Mouse (Mus musculus): ENCODE data around the gene Apbb2.

Gene Apbb2

GRCm38 (mm10) chr5:66368966-66369365 is 249.6 kb downstream of the Apbb2 start:
- DNase-seq, result peak; percentile 75

GRCm38 (mm10) chr5:66367641-66368040 is 250.9 kb downstream of the Apbb2 start:
- DNase-seq, result peak; percentile 62

GRCm38 (mm10) chr5:66363274-66364261 is 255.0 kb downstream of the Apbb2 start:
- no peak for DNase-seq

DNA sequence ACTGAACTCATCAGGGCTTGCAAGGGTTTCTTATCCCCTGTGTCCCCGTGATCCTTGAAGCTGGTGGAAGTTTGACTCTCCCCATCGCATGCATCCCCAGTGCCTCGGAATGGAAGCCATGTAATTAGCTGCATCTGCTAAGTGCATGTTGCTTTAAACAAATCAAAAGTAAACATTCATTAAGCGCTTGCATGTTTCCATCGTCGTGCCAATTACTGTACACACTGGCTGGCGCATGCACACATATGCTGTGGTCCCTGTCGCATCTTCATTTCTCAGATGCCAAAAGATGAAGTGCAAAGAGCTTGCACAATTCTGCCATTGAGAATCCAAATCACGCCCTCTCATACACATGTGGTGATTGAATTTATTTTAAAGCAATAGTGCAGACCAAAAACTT is 257.8 kb downstream of the Apbb2 start:
- no peak for DNase-seq

- DNase-seq, result no peak
Measured at GRCm38 (mm10) chr5:66359742-66360423, 258.7 kb downstream of the Apbb2 start.

DNA sequence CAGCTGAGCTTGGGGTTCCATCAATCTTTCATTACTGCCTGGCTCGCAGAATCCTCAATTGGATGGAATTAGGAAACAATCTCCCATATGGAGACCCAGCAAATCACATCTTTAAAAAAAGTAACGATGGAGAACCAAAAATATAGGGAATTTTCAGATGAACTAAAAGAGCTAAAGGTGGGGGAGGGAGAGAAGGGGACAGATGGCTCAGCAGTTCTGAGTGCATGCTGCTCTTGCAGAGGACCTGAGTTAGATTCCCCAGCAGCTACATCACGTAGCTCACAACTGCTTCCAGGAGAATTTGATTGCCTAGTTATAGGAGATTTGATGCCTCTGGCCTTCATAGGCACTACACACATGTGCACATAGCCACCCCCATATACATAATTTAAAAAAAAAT is 263.4 kb downstream of the Apbb2 start:
- DNase-seq, result no peak

DNA sequence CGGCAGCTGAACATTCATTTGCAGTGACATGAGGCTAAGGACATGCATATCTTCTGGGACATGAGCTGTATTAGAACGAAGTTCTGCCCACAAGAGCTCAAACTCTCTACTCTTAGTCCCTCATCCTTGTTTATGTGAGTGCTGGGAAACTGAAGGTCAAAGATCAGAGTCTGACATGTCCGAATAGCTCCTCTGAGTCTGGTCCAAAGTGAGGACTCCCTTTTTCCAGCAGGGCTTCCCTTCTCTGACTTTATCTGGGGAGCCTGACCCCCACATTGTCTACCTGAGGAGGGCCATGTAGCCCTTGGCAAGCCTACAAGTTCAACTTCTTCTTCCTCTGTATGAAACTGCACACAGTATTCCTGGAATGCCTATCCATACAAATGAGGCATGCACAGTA is 264.7 kb downstream of the Apbb2 start:
- no peak for DNase-seq

DNA sequence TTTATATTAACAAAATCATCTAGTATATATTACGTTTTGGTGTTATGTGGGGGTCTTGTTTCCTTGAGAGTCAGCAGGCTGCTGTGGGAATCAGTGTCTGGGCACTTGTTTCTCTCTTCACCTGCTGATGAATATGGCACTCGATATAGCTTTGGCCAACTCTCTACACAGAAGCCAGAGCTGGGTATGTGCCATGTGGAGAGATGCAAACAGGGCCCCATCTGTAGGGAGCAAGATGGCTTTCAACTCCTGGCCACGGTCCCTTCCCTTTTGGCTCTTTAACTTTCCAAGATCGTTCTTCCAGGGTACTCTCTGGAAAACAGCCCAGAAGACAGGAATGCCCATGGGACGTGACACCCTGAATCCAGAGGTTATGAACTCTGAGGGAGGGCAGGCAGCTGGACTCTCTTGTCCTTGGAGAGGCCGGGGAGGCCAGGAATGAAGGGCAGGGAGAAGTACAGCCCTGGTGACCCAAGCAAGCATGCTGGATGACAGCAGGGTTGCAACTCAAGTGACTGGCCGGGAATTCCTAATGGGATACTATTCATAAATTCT is 266.7 kb downstream of the Apbb2 start:
- no peak for DNase-seq

DNA sequence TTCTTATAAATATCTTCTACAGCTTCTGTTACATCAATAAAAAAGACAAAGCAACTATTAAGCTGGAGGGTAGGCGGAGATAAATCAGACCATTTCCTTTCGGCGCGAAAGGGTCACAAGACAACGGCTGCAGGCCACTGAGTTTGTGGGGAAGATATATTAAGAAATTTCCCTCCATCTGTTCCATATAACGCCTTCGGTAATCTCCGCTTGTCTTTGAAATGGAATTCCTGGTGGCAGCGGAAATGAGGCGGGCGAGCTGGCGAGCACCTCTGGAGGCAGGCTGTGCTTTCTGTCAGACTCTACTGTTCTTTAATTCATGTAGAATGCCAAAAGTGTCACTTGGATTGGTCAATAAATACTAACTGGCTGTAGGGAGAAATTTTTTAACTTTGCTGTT is 267.5 kb downstream of the Apbb2 start:
- DNase-seq, result no peak

DNA sequence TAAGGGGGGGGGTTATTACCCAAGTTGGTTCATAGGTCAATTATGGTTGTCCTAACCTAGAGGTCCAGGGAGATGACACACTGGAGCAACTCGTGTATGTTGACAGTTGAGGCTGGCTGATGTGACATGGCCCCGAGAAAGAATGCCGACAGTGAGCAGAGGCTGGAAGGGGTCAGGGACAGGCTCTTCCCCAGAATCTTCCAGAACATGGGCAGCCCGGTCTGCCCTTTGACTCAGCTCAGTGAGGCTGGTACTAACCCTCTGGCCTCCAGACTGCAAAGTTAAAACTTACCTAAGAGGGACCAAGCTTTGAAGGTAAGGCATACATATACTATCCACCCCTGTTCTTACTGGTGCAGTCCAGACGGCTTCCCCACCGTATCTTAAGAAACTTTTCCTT is 268.0 kb downstream of the Apbb2 start:
- no peak for DNase-seq

- DNase-seq, result no peak
Measured at GRCm38 (mm10) chr5:66348421-66348820, 270.2 kb downstream of the Apbb2 start.

GRCm38 (mm10) chr5:66346756-66347155 is 271.8 kb downstream of the Apbb2 start:
- no peak for DNase-seq

DNA sequence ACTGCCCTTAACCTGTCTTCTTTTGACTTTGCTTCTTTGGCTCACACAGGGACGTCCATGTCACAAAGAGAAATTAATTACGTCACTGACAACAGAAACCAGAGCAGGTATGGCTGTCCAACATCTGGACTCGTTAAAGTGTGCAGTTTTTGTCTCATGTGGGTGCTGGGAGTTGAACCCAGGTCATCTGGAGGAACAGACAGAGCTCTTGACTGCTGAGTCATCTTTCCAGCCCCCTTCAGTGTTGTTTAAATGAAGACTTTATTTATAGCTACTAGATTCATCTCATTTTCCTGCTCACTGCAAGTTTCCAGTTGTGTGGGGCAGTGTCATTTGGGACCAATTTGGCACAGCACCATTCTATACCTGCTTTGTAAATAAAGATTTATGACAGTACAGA is 273.4 kb downstream of the Apbb2 start:
- no peak for DNase-seq

- DNase-seq, result no peak
Measured at GRCm38 (mm10) chr5:66344182-66344581, 274.4 kb downstream of the Apbb2 start.

GRCm38 (mm10) chr5:66342285-66342684 is 276.3 kb downstream of the Apbb2 start:
- no peak for DNase-seq

DNA sequence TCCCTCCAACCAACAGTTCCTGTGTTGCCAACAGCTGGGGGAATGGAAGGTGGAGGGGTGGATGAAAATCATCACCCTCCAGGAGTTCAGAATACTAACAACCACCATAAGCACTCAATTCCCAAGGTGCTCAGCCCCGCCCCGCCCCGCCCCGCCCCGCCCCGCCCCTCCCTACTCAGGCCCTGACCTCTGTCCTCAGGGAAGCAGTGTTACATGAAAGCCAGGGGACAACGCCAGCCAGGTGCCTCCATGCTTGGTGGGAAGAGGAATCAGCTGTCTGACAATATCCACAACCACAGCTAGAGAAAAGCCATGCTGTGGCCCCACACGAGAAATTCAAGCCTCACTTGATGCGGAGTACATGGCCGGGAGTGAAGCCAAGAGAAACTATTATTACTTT is 276.7 kb downstream of the Apbb2 start:
- no peak for DNase-seq

DNA sequence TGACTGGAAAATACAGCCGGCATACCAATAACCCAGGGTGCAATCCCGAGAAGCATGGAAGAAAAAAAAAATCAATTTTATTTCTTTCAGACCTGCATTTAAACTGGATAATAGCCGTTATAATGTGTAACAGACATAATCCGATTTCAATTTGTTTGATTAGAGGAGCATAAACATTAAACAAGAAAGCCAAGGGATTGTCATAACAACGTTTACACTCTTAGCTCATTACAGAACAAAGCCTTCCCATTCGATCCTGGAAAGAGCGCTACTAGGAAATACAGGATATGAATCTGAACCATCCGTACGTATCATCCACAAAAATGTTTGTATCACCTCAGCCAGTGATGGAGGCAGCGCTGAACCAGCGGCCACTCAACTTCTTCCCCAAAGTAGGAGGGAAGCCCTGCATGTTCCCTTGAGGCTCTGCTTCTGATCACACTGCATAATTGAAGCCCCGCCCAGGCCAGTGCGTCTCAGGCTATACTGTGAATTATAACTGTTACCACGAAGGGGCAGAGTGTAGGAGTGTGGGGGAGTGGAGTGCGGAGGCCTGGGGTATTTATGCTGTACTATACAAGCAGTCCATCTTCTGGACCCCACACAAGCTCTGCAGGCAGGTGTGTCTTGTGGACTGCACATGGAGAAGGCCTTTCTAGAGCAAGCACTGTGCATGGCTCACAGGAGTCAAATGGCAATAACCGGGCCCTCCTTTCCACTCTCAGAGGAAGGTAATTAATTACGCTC is 278.1 kb downstream of the Apbb2 start:
- no peak for DNase-seq

- peak; percentile 62 for DNase-seq
Measured at GRCm38 (mm10) chr5:66338583-66338982, 280.0 kb downstream of the Apbb2 start.

- DNase-seq, result peak; percentile 65
Measured at GRCm38 (mm10) chr5:66337969-66338345, 280.6 kb downstream of the Apbb2 start.

DNA sequence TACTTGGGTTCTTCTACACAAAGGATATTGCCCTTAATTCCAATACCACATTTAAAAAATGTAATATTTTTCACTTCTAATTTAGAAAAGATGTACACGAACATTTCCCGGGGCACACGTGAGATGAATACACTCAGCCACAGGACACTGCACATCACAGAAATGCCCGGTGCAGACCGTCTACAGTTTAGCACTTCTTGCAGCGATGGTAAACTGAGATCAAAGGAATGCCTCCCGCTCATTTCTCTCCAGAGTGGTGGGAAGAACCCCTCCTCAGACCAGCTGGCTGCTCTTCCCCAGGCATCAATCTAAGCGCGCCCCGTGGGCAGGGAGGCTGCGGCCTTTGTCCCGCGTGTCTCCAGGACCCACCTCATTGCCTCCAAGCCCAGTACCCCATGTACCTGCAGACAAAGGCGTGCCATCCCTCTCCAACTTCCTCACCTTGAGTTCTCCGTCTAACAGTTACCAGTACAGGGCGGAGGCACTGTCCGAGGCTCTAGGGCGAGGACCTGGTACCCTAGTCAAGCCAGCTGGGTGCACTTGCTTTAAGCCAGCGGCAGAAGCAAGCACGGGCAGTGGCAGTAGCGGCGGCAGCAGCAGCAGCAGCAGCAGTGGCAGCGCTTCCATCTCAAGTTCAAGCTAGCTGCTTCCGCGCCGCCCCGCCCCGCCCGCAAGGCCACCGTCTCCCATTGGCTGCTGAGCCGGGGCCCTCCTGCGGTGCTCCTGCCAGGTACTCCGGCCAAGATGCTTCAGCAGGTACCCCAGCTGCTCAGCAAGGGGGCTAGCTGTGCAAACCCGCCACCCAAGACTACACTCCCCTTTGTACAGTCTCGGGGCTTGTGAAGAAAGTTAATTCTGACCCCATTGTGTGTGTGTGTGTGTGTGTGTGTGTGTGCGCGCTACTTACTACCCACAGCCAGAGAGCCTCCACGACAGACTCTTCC is 281.3 kb downstream of the Apbb2 start:
- peak; percentile 74 for DNase-seq

- DNase-seq, result no peak
Measured at GRCm38 (mm10) chr5:66330806-66331205, 287.8 kb downstream of the Apbb2 start.

DNA sequence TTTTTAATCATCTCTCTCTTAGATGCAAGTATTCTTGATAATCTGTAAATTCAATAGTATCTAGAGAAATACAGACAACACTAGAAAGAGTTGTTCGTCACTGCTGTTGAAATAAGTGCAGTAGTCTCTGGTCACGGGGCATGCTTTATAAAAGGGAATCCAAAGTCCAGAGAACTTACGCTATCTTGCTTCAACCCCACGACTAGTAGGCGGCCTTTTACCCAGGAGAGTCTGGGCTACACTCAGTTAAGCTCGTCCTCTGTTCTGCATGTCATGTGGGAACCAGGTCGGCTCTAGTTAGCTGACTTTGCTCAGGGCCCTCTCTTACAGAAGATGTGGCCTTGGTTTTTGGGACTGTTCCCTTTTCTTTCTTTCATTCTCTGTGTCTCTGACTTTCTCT is 289.8 kb downstream of the Apbb2 start:
- DNase-seq, result no peak

All from retina, postnatal 1 day (tissue).